Mouse (Mus musculus) kidney, adult 2 months (tissue): ENCODE data around the gene Hk3. TPM values are rescaled to one million over a fixed set of nuclear protein-coding genes. Genes with fewer than 3 reads are reported as not detected.

Experiments used
- DNase-seq: peaks from one replicate; pipeline ENCODE4 v3.0.0; 2021
- H3K27ac ChIP-seq: fragments of 200-500 bp; 2 replicates; pipeline ENCODE4 v1.5.1; 2012; ENCODE audit warnings: low read depth, low read length, control low read depth, inconsistent platforms; ENCODE audit not compliant: insufficient read depth
- H3K27me3 ChIP-seq: fragments of 200-500 bp; replicated peaks from 2 replicates; pipeline ENCODE4 v1.6.1; 2012; ENCODE audit warnings: mild to moderate bottlenecking, moderate library complexity, low read length, inconsistent platforms; ENCODE audit not compliant: control insufficient read depth, insufficient read depth
- H3K36me3 ChIP-seq: fragments of 200-500 bp; 2 replicates; pipeline ENCODE4 v1.6.1; 2012; ENCODE audit warnings: mild to moderate bottlenecking, moderate library complexity, low read length, inconsistent platforms; ENCODE audit not compliant: control insufficient read depth, insufficient read depth
- H3K4me1 ChIP-seq: fragments of 200-500 bp; 2 replicates; pipeline ENCODE4 v1.6.1; 2011; ENCODE audit warnings: low read length; ENCODE audit not compliant: control insufficient read depth, insufficient read depth
- H3K4me3 ChIP-seq: fragments of 200-500 bp; 2 replicates; pipeline ENCODE4 v1.5.1; 2011; ENCODE audit warnings: mild to moderate bottlenecking, low read depth, low read length, control low read depth; ENCODE audit not compliant: insufficient read depth
- CTCF ChIP-seq: fragments of 200-500 bp; conservative IDR thresholded peaks from 2 replicates; pipeline ENCODE4 v1.5.1; 2011; ENCODE audit warnings: low read depth, mild to moderate bottlenecking, control low read depth, low read length, moderate library complexity, mixed read lengths; ENCODE audit not compliant: insufficient read depth, insufficient read length
- POLR2A ChIP-seq: fragments of 200-500 bp; IDR thresholded peaks from one replicate; pipeline ENCODE4 v1.6.1; 2011; ENCODE audit warnings: low read depth, low read length, control low read depth
- WGBS: fragments of 180-500 bp; shearing (Covaris S2); methylation state at CpG from one replicate; pipeline ENCODE4 v1.1.7; 2018; 5-methylcytosine and 5-hydroxymethylcytosine counted together
- polyA plus RNA-seq: library from polyadenylated mRNA; depleted of rRNA; stranded (reverse); fragments of >200 nt; gene quantifications from 2 replicates; pipeline ENCODE4 v1.2.3, GENCODE M21; 2012

Gene Hk3
- polyA plus RNA-seq, 1 experiment = 1.0 TPM

GRCm38 (mm10) chr13:55004646-55005045 lies 16.5 kb downstream of the Hk3 start:
- no peak for DNase-seq
- 44% methylated on average over 11 of the region's 11 CpGs for WGBS
- TF ChIP-seq CTCF (no peak), POLR2A (no peak)
- Histone ChIP-seq H3K27ac (no peak overlapping the region), H3K4me1 (no peaks in the 10 kb centered on the region), H3K27me3 (no peaks in the 10 kb centered on the region), H3K4me3 (no peak overlapping the region), H3K36me3 (no peaks in the 10 kb centered on the region)

GRCm38 (mm10) chr13:55002090-55002489 lies 19.1 kb downstream of the Hk3 start:
- WGBS = 66% methylated on average over 10 of the region's 10 CpGs
- no peaks in the 10 kb centered on the region for H3K27me3 ChIP-seq
- TF ChIP-seq CTCF (no peak), POLR2A (no peak)
- no peak for DNase-seq
- no peaks in the 10 kb centered on the region for H3K4me1 ChIP-seq
- no peaks in the 10 kb centered on the region for H3K36me3 ChIP-seq
- H3K27ac ChIP-seq = no peak overlapping the region
- no peak overlapping the region for H3K4me3 ChIP-seq

GRCm38 (mm10) chr13:55000433-55000832 lies 20.8 kb downstream of the Hk3 start:
- no peaks in the 10 kb centered on the region for H3K4me1 ChIP-seq
- no peaks in the 10 kb centered on the region for H3K27me3 ChIP-seq
- DNase-seq = no peak
- H3K4me3 ChIP-seq = no peak overlapping the region
- 72% methylated on average over 10 of the region's 10 CpGs for WGBS
- H3K36me3 ChIP-seq = no peaks in the 10 kb centered on the region
- TF ChIP-seq POLR2A = no peak
- no peak for TF ChIP-seq CTCF
- no peak overlapping the region for H3K27ac ChIP-seq

GRCm38 (mm10) chr13:54997568-54997967 lies 23.6 kb downstream of the Hk3 start:
- no peak overlapping the region for H3K4me3 ChIP-seq
- DNase-seq = no peak
- TF ChIP-seq CTCF = no peak
- no peak for TF ChIP-seq POLR2A
- no peaks in the 10 kb centered on the region for H3K36me3 ChIP-seq
- no peak overlapping the region for H3K27ac ChIP-seq
- H3K27me3 ChIP-seq = no peaks in the 10 kb centered on the region
- no peaks in the 10 kb centered on the region for H3K4me1 ChIP-seq
- WGBS = 86% methylated on average over 8 of the region's 8 CpGs

GRCm38 (mm10) chr13:54995161-54995560 lies 26.0 kb downstream of the Hk3 start:
- H3K27ac ChIP-seq = no peak overlapping the region
- H3K27me3 ChIP-seq = no peaks in the 10 kb centered on the region
- DNase-seq = no peak
- no peaks in the 10 kb centered on the region for H3K36me3 ChIP-seq
- 81% methylated on average over 6 of the region's 6 CpGs for WGBS
- H3K4me1 ChIP-seq = no peaks in the 10 kb centered on the region
- H3K4me3 ChIP-seq = no peak overlapping the region
- no peak for TF ChIP-seq CTCF
- no peak for TF ChIP-seq POLR2A

GRCm38 (mm10) chr13:54994576-54994975 lies 26.6 kb downstream of the Hk3 start:
- no peak overlapping the region for H3K27ac ChIP-seq
- WGBS = 38% methylated on average over 4 of the region's 4 CpGs
- no peaks in the 10 kb centered on the region for H3K27me3 ChIP-seq
- no peak overlapping the region for H3K4me3 ChIP-seq
- DNase-seq = no peak
- TF ChIP-seq POLR2A (no peak), CTCF (no peak)
- no peaks in the 10 kb centered on the region for H3K4me1 ChIP-seq
- no peaks in the 10 kb centered on the region for H3K36me3 ChIP-seq

GRCm38 (mm10) chr13:54992215-54992614 lies 29.0 kb downstream of the Hk3 start:
- Histone ChIP-seq H3K36me3 (no peaks in the 10 kb centered on the region), H3K27me3 (no peaks in the 10 kb centered on the region), H3K4me3 (no peak overlapping the region), H3K27ac (no peak overlapping the region), H3K4me1 (no peaks in the 10 kb centered on the region)
- no peak for DNase-seq
- TF ChIP-seq POLR2A = no peak
- no peak for TF ChIP-seq CTCF
- 94% methylated on average over 7 of the region's 7 CpGs for WGBS
